Mouse (Mus musculus): ENCODE results near the gene Amh.

- TF ChIP-seq POLR2A (IDR thresholded peaks at IDR 0.05; ENCODE audit: insufficient read depth, low read depth, low read length) (no peak), CTCF (IDR thresholded peaks at IDR 0.05) (no peak), EP300 (IDR thresholded peaks at IDR 0.05; ENCODE audit: insufficient read depth, low read depth, low read length) (no peak)
These were observed 31.9 kb downstream of the Amh start for GRCm38 (mm10) chr10:80836949-80837379.
